Mouse (Mus musculus) neural tube, embryonic 15.5 days (tissue): ENCODE measurements at regions not wholly inside any gene's neighbourhood (a gene's known extent, or its start where the extent isn't known, plus 50 kb on each side); places are given as distances from the start of the nearest gene placed in this dataset.

Experiments
- ATAC-seq: fragments of 200-750 bp; cut with Nextera tagmentation; 2 replicates; pipeline ENCODE4 v1.8.0; 2017; ENCODE audit warnings: mild to moderate bottlenecking, moderate TSS enrichment, moderate library complexity; ENCODE audit not compliant: low FRiP score
- H3K27ac ChIP-seq: fragments of 300-500 bp; sonication (generic); replicated peaks from 2 replicates; pipeline ENCODE4 v1.5.1; 2015; ENCODE audit warnings: mild to moderate bottlenecking, inconsistent platforms
- H3K27me3 ChIP-seq: fragments of 300-500 bp; sonication (generic); replicated peaks from 2 replicates; pipeline ENCODE4 v1.6.1; 2015; ENCODE audit warnings: inconsistent platforms
- H3K36me3 ChIP-seq: fragments of 300-500 bp; sonication (generic); 2 replicates; pipeline ENCODE4 v1.6.1; 2015; ENCODE audit warnings: inconsistent platforms
- H3K4me1 ChIP-seq: fragments of 300-500 bp; sonication (generic); 2 replicates; pipeline ENCODE4 v1.6.1; 2015; ENCODE audit warnings: inconsistent platforms
- H3K4me2 ChIP-seq: fragments of 300-500 bp; sonication (generic); 2 replicates; pipeline ENCODE4 v1.6.1; 2015; ENCODE audit warnings: inconsistent platforms, mild to moderate bottlenecking, moderate library complexity
- H3K4me3 ChIP-seq: fragments of 300-500 bp; sonication (generic); replicated peaks from 2 replicates; pipeline ENCODE4 v1.5.1; 2015; ENCODE audit warnings: mild to moderate bottlenecking, inconsistent platforms
- H3K9ac ChIP-seq: fragments of 300-500 bp; sonication (generic); replicated peaks from 2 replicates; pipeline ENCODE4 v1.6.1; 2015; ENCODE audit warnings: mild to moderate bottlenecking, inconsistent platforms
- H3K9me3 ChIP-seq: fragments of 300-500 bp; sonication (generic); replicated peaks from 2 replicates; pipeline ENCODE4 v1.6.1; 2016; ENCODE audit warnings: inconsistent platforms
- WGBS: fragments of 180-500 bp; shearing (Covaris S2); methylation state at CpG from one replicate; pipeline ENCODE4 v1.1.7; 2015; ENCODE audit warnings: mixed read lengths; 5-methylcytosine and 5-hydroxymethylcytosine counted together

DNA sequence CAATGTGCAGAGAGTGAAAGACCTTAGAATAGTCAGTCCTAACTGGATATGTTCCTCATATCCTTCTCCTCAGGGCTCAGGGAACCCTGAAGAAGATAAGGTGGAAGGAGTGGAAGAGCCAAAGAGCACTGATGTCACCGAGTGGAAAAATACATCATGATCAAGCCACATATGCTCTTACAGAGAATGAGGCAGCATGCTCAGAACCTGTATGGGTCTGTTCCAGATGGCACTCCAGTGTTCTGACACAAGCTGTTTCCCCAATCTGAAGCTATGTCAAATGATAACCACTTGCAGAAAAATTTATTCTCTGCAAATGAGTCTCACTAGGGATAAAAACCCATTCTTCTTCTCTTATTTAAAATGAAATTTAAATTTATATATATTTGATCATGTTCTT lies 572.6 kb upstream of the Robo2 start:
- Histone ChIP-seq H3K4me1 (no peaks in the 10 kb centered on the region), H3K36me3 (no peaks in the 10 kb centered on the region), H3K9me3 (no peaks in the 10 kb centered on the region), H3K9ac (no peak overlapping the region), H3K27ac (no peak overlapping the region), H3K4me3 (no peak overlapping the region), H3K27me3 (no peaks in the 10 kb centered on the region), H3K4me2 (no peak overlapping the region)
- ATAC-seq: no peak
- WGBS: 89% methylated on average over 1 of the region's 1 CpGs

DNA sequence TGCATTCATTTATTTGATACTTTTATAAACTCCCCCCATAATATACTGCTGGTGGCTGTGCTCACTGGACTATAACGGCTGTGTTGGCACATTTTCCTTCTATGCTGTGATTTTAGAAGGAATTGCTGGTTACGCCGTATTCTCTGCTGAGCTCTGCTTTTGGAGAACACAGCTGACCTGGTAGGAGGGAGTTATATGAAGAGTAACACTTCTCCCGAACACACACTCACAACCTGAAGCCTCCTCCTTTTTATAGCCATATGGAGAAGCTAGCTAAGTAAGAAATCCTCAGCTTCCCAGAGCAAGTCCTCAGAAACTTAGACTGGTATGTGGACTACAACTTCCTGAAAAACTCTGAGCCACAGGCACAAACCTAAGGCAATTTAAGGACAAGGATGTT lies 554.5 kb upstream of the Robo2 start:
- Histone ChIP-seq H3K9me3 (no peaks in the 10 kb centered on the region), H3K36me3 (no peaks in the 10 kb centered on the region), H3K27ac (no peak overlapping the region), H3K4me1 (no peaks in the 10 kb centered on the region), H3K9ac (no peak overlapping the region), H3K4me2 (no peak overlapping the region), H3K27me3 (no peaks in the 10 kb centered on the region), H3K4me3 (no peak overlapping the region)
- WGBS: 82% methylated on average over 4 of the region's 4 CpGs
- no peak for ATAC-seq

- no peak overlapping the region for H3K4me2 ChIP-seq
- 66% methylated on average over 4 of the region's 4 CpGs for WGBS
- no peak for ATAC-seq
Measured at GRCm38 (mm10) chr16:74929739-74930138, 518.1 kb upstream of the Robo2 start.

GRCm38 (mm10) chr16:74900835-74901234 lies 489.2 kb upstream of the Robo2 start:
- H3K4me3 ChIP-seq: no peak overlapping the region
- WGBS: 55% methylated on average over 7 of the region's 7 CpGs
- no peaks in the 10 kb centered on the region for H3K36me3 ChIP-seq
- H3K4me2 ChIP-seq: peak overlapping the region; percentile 13; the same call in 1 of the 2 replicates
- no peaks in the 10 kb centered on the region for H3K4me1 ChIP-seq
- no peaks in the 10 kb centered on the region for H3K9me3 ChIP-seq
- no peak overlapping the region for H3K9ac ChIP-seq
- no peak for ATAC-seq
- H3K27me3 ChIP-seq: no peaks in the 10 kb centered on the region
- H3K27ac ChIP-seq: no peak overlapping the region

More at GRCm38 (mm10) chr16:74929739-74930138, 518.1 kb upstream of the Robo2 start:
- no peaks in the 10 kb centered on the region for H3K36me3 ChIP-seq
- no peaks in the 10 kb centered on the region for H3K27me3 ChIP-seq
- H3K27ac ChIP-seq: no peak overlapping the region
- H3K4me3 ChIP-seq: no peak overlapping the region
- H3K9me3 ChIP-seq: no peaks in the 10 kb centered on the region
- no peak overlapping the region for H3K9ac ChIP-seq
- no peaks in the 10 kb centered on the region for H3K4me1 ChIP-seq

GRCm38 (mm10) chr16:74887724-74888123 lies 476.1 kb upstream of the Robo2 start:
- no peaks in the 10 kb centered on the region for H3K4me1 ChIP-seq
- no peak overlapping the region for H3K4me3 ChIP-seq
- no peak overlapping the region for H3K27ac ChIP-seq
- H3K27me3 ChIP-seq: no peaks in the 10 kb centered on the region
- no peak for ATAC-seq
- no peak overlapping the region for H3K4me2 ChIP-seq
- H3K36me3 ChIP-seq: no peaks in the 10 kb centered on the region
- H3K9me3 ChIP-seq: no peaks in the 10 kb centered on the region
- WGBS: 39% methylated on average over 1 of the region's 1 CpGs
- no peak overlapping the region for H3K9ac ChIP-seq

- Histone ChIP-seq H3K27ac (no peak overlapping the region), H3K4me1 (no peaks in the 10 kb centered on the region)
- WGBS: 86% methylated on average over 3 of the region's 3 CpGs
Measured at GRCm38 (mm10) chr16:74878603-74879002, 467.0 kb upstream of the Robo2 start.

GRCm38 (mm10) chr16:74873756-74874155 lies 462.1 kb upstream of the Robo2 start:
- H3K4me2 ChIP-seq: no peak overlapping the region
- no peak for ATAC-seq
- no peaks in the 10 kb centered on the region for H3K27me3 ChIP-seq
- no peak overlapping the region for H3K9ac ChIP-seq
- H3K4me1 ChIP-seq: no peaks in the 10 kb centered on the region
- H3K9me3 ChIP-seq: no peaks in the 10 kb centered on the region
- no peak overlapping the region for H3K27ac ChIP-seq
- H3K36me3 ChIP-seq: no peaks in the 10 kb centered on the region
- no peak overlapping the region for H3K4me3 ChIP-seq

More at GRCm38 (mm10) chr16:74878603-74879002, 467.0 kb upstream of the Robo2 start:
- H3K4me3 ChIP-seq: no peak overlapping the region
- no peak for ATAC-seq
- no peaks in the 10 kb centered on the region for H3K9me3 ChIP-seq
- H3K4me2 ChIP-seq: no peak overlapping the region
- H3K9ac ChIP-seq: no peak overlapping the region
- no peaks in the 10 kb centered on the region for H3K36me3 ChIP-seq
- no peaks in the 10 kb centered on the region for H3K27me3 ChIP-seq

GRCm38 (mm10) chr16:74857752-74858151 lies 446.1 kb upstream of the Robo2 start:
- Histone ChIP-seq H3K9me3 (no peaks in the 10 kb centered on the region), H3K27ac (no peak overlapping the region), H3K36me3 (no peaks in the 10 kb centered on the region), H3K4me2 (no peak overlapping the region), H3K27me3 (no peaks in the 10 kb centered on the region), H3K4me3 (no peak overlapping the region), H3K4me1 (no peaks in the 10 kb centered on the region), H3K9ac (no peak overlapping the region)
- no peak for ATAC-seq
- WGBS: 23% methylated on average over 2 of the region's 2 CpGs

DNA sequence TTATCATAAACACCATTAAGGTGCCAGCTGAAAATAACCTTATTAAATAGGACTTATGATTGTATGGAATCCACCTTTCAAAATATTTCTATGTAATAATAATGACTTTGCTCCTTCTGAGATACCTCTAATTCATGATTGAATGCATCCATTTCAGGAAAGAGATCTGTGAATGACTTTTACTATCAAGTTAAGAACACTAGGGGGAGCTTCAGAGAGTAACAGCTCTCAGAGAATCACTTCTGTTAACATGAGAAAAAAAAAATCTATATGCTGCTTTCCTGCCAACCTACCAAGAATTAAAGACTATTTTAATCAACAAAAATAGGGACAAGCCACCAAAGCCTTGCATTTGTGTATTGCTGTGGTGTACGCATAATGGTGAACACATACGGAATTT lies 428.4 kb upstream of the Robo2 start:
- H3K9me3 ChIP-seq: no peaks in the 10 kb centered on the region
- no peaks in the 10 kb centered on the region for H3K4me1 ChIP-seq
- no peak overlapping the region for H3K9ac ChIP-seq
- WGBS: 94% methylated on average over 2 of the region's 2 CpGs
- H3K27me3 ChIP-seq: no peaks in the 10 kb centered on the region
- H3K4me2 ChIP-seq: no peak overlapping the region
- no peak overlapping the region for H3K4me3 ChIP-seq
- no peaks in the 10 kb centered on the region for H3K36me3 ChIP-seq
- no peak overlapping the region for H3K27ac ChIP-seq
- no peak for ATAC-seq

DNA sequence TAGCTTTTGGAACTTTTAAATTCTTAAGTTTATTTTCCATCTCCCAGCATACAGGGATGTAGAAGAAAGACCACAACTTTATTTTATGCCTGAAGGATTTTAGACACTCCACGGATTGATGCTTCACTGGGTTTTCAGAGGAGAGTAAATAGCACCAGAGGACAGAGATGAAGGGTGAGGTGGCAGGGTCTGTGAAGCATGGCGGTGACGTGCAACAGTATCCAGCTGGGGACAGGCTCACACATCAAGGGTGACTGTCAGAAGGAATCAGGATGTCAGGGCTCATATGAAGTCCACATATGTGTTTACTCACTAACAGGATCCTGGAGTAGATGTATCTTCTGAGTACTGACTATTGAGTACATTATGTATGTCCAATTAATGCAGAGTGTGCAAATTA lies 402.8 kb upstream of the Robo2 start:
- no peaks in the 10 kb centered on the region for H3K4me1 ChIP-seq
- H3K4me3 ChIP-seq: no peak overlapping the region
- no peak overlapping the region for H3K9ac ChIP-seq
- no peak for ATAC-seq
- no peak overlapping the region for H3K4me2 ChIP-seq
- no peaks in the 10 kb centered on the region for H3K9me3 ChIP-seq
- 78% methylated on average over 3 of the region's 3 CpGs for WGBS
- no peaks in the 10 kb centered on the region for H3K36me3 ChIP-seq
- H3K27me3 ChIP-seq: no peaks in the 10 kb centered on the region
- H3K27ac ChIP-seq: no peak overlapping the region

GRCm38 (mm10) chr16:74809154-74809825 lies 397.7 kb upstream of the Robo2 start:
- H3K9me3 ChIP-seq: no peaks in the 10 kb centered on the region
- no peak overlapping the region for H3K4me2 ChIP-seq
- no peak overlapping the region for H3K27ac ChIP-seq
- H3K9ac ChIP-seq: no peak overlapping the region
- no peak for ATAC-seq
- no peak overlapping the region for H3K4me3 ChIP-seq
- no peaks in the 10 kb centered on the region for H3K4me1 ChIP-seq
- no peaks in the 10 kb centered on the region for H3K36me3 ChIP-seq
- WGBS: 37% methylated on average over 7 of the region's 7 CpGs
- no peaks in the 10 kb centered on the region for H3K27me3 ChIP-seq

DNA sequence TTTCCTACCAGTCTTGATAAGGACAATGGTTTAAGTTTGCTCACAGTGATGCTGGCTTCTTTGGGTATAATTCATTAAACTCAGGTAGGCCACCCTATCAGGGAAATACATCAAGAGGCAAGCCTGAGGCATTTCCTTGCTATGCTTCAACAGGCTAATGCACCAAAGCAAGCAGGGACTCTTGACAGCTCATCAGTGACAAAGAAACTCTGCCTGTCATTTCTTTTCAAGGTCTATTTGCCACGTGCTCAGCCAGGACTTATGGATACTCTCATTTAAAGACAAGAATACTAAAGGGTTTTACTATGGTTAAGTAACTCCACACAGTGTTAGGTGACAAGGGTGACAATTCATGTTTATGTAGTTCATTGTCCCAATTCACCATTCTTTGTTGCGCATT lies 395.1 kb upstream of the Robo2 start:
- ATAC-seq: no peak
- 37% methylated on average over 2 of the region's 2 CpGs for WGBS
- H3K36me3 ChIP-seq: no peaks in the 10 kb centered on the region
- no peak overlapping the region for H3K27ac ChIP-seq
- no peaks in the 10 kb centered on the region for H3K27me3 ChIP-seq
- no peak overlapping the region for H3K4me2 ChIP-seq
- H3K4me3 ChIP-seq: no peak overlapping the region
- H3K9me3 ChIP-seq: no peaks in the 10 kb centered on the region
- H3K4me1 ChIP-seq: no peaks in the 10 kb centered on the region
- no peak overlapping the region for H3K9ac ChIP-seq
